Mouse (Mus musculus) heart, postnatal 0 days (tissue): ENCODE measurements around the gene Cmtr1.

Source experiments
- CTCF ChIP-seq: IDR thresholded peaks from 2 replicates; pipeline ENCODE4 v1.5.1; 2016; ENCODE audit warnings: antibody characterized with exemption, control low read depth, low read depth
- EP300 ChIP-seq: IDR thresholded peaks from 2 replicates; pipeline ENCODE4 v1.6.1; 2016; ENCODE audit warnings: antibody characterized with exemption, low read depth

- TF ChIP-seq EP300: no peak
- no peak for TF ChIP-seq CTCF
Observed at GRCm38 (mm10) chr17:29719628-29720575, 59.5 kb downstream of the Cmtr1 start.
